Mouse (Mus musculus) adrenal gland, adult 18-20 months (tissue): Measurements from ENCODE around the gene Lrrc49. TPM values are rescaled to one million over a fixed set of nuclear protein-coding genes. Genes with fewer than 3 reads are reported as not detected.

Experiments
- DNase-seq, 2 experiments: peaks; one replicate each; pipeline ENCODE4 v3.0.0; 2021 to 2022; ENCODE audit warnings: low spot score in 2 of 2
- long read RNA-seq, 2 experiments: library from polyadenylated mRNA; stranded (forward); transcript quantifications; one replicate each; pipeline ENCODE4 v2.0.0; 2021
- total RNA-seq, 2 experiments: library from RNA; stranded (reverse); gene quantifications; 1 replicate in 1 of 2; 2 replicates in 1 of 2; pipeline ENCODE4 v1.2.3; 2021

Lrrc49 gene
- 10 to 100 TPM; 11.1 to 12.4 TPM for total RNA-seq
- long read RNA-seq, experiment 1, partial matches to known transcripts, result 1 of 3 reads
- long read RNA-seq, experiment 1, other reads (novel, unspliced or antisense), result 0 of 3 reads
- long read RNA-seq, experiment 2, partial matches to known transcripts, result 8 of 15 reads
- long read RNA-seq, experiment 2, other reads (novel, unspliced or antisense), result 0 of 15 reads

GRCm38 (mm10) chr9:60687891-60688324 is at the start of gene Lrrc49:
TSS of gene Lrrc49 (minus strand) at chr9:60688158.
- DNase-seq, result peak; percentile 82 to 83

GRCm38 (mm10) chr9:60734321-60734720 is 46.4 kb upstream of the Lrrc49 start:
- DNase-seq, result no peak

GRCm38 (mm10) chr9:60724968-60725367 is 37.0 kb upstream of the Lrrc49 start:
- DNase-seq, result no peak

- no peak for DNase-seq
These were observed 31.7 kb upstream of the Lrrc49 start for GRCm38 (mm10) chr9:60719687-60720086.

- DNase-seq, result peak; percentile 52 to 55
These were observed 30.3 kb upstream of the Lrrc49 start for GRCm38 (mm10) chr9:60718284-60718683.

- no peak for DNase-seq
These were observed 27.9 kb upstream of the Lrrc49 start for GRCm38 (mm10) chr9:60715828-60716227.

GRCm38 (mm10) chr9:60715271-60715670 is 27.3 kb upstream of the Lrrc49 start:
- no peak for DNase-seq

GRCm38 (mm10) chr9:60714191-60714590 is 26.2 kb upstream of the Lrrc49 start:
- DNase-seq, result no peak

GRCm38 (mm10) chr9:60713616-60714015 is 25.7 kb upstream of the Lrrc49 start:
- no peak for DNase-seq

- DNase-seq, result peak; percentile 41 to 50
These were observed 25.0 kb upstream of the Lrrc49 start, which contains the start of gene Larp6 for GRCm38 (mm10) chr9:60712771-60713541. TSS of gene Larp6 (plus strand) at chr9:60712989.

- no peak for DNase-seq
These were observed 24.1 kb upstream of the Lrrc49 start for GRCm38 (mm10) chr9:60712011-60712410.

- DNase-seq, result no peak
These were observed 21.8 kb upstream of the Lrrc49 start for GRCm38 (mm10) chr9:60709721-60710120.

GRCm38 (mm10) chr9:60708606-60709005 is 20.6 kb upstream of the Lrrc49 start:
- DNase-seq, result no peak

- DNase-seq, result no peak
These were observed 19.6 kb upstream of the Lrrc49 start for GRCm38 (mm10) chr9:60707594-60707993.

GRCm38 (mm10) chr9:60699581-60700231 is 11.7 kb upstream of the Lrrc49 start:
- DNase-seq, result no peak

GRCm38 (mm10) chr9:60696271-60696985 is 8.5 kb upstream of the Lrrc49 start:
- no peak for DNase-seq

- DNase-seq, result no peak
These were observed 6.0 kb upstream of the Lrrc49 start for GRCm38 (mm10) chr9:60693986-60694385.

- DNase-seq, result peak in 1 of 2 experiments; percentile 36
These were observed 4.7 kb upstream of the Lrrc49 start for GRCm38 (mm10) chr9:60692624-60693023.

- DNase-seq, result no peak
These were observed 543 bp downstream of the Lrrc49 start for GRCm38 (mm10) chr9:60687415-60687814.

GRCm38 (mm10) chr9:60682753-60683152 is 5.2 kb downstream of the Lrrc49 start:
- no peak for DNase-seq

- DNase-seq, result no peak
These were observed 7.0 kb downstream of the Lrrc49 start for GRCm38 (mm10) chr9:60681005-60681404.
